Mouse (Mus musculus): ENCODE measurements around the gene Slc30a7.
"Not testable (repeated sequence)": the region's sequence is repeated elsewhere in the genome, so short reads cannot be mapped to it uniquely, and the experiment has no call there.

The Slc30a7 gene

DNA sequence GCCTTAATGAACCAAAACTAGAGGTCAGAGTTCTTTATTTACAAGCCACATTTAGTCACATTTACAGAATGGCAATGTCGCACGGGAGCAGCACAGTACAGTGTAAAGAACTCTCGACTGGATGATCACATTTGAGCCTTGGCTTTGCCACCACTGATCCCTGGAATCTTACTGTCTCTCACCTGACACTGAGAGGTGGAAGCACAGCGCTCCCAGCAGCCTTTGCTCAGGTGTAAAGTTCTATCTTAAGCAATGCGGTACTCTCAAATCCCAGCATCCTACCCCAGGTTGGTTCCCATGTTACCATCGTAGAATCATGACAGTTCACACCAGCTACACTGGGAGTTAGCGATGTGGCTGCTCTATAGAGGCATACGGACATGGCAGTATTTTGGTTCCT, 65.7 kb downstream of the Slc30a7 start:
- DNase-seq = no peak

DNA sequence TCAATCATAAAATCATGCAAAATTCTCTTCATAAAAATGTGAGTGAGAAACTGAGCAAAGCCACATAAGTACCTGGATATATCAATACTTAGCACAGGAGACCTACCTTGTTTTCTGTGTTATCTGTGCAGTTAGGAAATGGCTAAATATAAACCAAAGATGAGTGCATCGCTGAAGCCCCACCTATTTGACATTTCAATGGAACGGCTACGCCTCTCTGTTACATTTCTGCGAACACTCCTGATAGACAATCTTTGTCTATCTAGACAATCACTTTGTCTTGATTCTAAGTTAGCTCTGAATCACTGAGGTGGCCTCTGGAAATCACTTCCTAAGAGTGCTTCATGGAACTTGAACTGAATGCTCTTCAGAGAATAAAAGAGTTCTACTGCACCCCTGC, 66.7 kb downstream of the Slc30a7 start:
- no peak for DNase-seq

DNA sequence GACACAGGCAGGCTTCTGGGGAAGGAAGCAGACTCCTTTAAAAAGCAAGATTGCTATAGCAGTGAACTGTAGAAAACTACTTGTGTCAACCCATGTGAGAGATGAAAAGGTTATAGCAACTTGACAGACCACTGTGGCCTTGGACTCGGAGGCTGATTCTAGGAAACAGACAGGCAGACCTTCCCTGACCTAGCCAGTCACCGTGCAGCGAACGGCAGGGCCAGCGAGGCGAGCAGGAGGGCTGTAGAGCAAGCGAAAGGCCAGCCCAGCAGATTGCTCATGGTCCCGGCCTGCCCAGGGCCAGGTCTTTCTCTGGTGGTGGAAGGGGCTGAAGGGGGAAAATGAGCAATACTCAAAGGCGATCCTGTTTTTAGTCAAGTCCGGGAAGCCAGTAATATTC, 69.4 kb downstream of the Slc30a7 start:
- DNase-seq = no peak

DNA sequence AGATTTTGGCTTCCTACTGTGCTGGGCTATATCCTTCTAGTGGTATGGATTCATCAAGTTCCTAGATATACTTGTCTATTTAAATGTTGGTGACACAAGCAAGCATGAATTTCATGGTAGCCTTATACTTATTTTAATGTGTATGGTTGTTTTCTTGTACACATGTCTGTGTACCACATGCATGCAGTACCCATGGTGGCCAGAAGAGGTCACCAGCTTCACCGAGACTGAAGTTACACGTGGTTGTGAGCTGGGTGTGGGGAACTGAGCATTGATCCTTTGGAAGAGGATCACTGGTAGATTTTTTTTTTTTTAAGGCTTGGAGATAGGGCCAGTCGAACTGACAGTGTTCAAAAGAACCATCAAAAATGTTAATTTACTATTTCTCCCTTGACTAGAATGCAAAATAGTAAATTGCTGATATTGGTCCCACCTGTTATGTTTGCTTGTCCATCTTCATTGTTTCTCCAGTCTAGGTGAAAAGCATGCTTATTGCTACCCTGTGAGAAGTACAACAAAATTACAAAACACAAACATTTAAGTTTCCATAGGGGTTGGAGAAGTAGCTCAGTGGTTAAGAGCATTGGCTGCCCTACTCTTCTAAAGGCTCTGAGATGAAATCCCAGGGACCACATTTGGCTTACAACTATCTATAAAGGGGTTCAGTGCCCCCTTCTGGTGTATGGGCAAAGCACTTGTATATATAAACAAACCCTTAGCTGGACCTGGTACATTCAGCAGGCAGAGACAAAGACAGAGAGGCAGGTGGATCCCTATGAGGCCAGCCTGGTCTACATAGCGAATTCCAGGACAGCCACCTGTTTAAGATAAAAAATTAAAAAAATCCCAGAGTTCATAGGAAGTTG, 70.2 kb downstream of the Slc30a7 start:
- DNase-seq = peak; percentile 90

DNA sequence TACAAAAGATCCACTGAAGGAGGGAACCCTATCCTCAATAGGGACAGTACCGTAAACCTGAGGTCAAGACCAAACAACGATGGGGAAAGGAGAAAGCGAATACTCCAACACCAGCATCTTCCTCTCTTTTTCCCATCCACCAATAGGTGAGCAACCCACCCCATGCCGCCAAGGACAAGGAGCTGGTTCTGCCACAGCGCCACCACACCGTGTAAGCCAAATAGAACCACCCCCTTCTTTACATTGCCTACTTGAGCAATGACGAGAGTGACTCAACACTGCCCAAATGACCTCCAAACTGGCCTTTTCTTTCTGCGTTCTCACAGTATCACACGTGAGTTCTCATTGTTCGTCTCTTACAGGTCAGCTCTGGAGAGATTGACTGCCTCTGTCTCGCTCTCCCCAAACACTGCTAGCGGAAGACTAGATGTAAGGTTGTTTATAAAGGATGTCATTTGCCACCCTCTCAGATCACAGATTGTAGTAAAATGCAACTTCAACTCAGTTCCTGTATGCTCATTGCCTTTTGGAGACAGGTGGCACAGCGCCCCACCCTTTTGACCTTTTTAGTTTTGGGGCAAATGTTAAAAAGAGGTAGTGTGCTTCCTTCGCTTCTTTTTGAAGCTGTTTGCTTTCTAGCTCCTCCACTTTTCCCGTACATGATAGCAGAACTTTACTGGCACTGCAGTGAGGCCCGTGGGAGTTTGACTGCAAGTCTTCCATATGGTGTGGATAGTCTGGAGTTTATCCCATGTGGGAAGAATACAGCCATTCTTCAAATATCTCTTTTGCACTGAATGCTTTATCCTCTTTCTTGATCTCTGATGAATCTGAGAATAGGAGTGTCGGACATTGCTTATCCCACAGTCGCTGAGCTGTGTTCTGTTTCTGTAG, 73.7 kb downstream of the Slc30a7 start:
- DNase-seq = peak; percentile 40

DNA sequence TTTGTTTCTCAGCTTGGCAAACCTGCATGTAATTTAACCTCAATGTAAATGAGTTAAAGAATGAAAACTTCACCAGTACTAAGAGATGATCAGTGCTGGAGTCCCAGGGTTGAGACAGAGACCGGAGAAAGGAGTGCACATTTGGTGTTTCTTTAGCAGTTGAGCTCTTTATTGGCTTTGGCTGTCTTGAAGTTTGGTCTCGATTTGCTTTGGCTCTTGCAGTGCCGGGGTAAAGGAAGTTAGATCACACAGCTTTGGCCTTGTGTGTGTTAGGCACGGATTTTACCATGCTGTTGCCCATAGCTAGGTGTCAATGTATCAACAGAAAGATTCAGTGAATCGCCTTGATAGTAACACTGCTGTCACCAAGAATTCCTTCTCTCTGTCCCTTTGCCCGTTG, 75.5 kb downstream of the Slc30a7 start:
- DNase-seq = no peak

DNA sequence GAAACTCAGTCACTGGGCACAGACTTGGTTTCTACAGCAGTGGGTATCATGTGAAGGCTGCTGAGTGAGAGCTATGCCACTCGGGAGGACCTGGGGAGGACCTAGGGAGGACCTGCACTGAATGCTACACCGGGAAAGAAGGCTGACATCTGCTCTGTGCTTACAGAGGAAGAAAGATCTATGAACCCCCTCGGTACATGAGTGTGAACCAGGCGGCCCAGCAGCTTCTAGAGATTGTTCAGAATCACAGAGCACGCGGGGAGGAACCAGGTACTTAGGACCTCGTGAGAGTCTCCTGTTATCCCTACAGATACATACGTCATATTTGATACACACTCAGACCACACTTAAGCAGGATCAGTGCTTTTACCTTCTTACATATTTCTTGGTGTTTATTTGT, 80.7 kb downstream of the Slc30a7 start:
- no peak for DNase-seq

DNA sequence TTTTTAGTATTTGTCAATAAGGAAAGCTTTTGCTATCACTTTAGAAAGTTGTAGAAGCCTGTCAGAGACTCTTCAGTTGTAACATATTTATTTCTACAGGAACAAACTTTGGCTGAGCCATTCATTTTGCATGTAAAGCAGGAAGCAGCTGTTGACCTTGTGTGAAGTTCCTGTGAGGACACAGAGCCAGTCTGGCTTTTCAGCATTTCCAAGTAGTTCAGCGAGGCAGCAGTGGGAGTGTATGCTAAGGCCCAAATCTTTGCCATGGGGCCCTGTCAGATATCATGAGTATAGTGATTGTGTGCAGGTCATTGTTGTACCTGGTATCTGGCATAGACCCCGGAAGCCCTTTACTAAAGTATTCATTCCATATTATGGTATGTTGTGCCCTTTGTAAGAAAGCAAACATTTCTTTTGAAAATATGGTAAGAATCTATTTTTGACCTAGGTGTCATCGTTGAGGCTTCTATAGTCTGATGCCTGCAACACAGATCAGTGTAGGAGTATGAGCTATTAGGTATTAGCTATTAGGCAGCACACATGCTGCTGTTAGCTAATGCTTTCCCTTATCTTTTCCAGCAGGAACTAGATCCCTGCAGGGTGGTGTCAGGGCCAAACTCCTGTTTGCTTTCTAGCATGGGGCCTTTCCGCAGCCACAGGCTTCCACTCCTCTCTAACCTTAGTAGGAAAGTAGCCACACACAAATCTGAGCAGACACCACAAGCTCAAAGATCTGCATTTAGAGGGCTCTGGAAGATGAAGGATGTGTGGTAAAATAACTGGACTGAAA, 82.6 kb downstream of the Slc30a7 start:
- no peak for DNase-seq

DNA sequence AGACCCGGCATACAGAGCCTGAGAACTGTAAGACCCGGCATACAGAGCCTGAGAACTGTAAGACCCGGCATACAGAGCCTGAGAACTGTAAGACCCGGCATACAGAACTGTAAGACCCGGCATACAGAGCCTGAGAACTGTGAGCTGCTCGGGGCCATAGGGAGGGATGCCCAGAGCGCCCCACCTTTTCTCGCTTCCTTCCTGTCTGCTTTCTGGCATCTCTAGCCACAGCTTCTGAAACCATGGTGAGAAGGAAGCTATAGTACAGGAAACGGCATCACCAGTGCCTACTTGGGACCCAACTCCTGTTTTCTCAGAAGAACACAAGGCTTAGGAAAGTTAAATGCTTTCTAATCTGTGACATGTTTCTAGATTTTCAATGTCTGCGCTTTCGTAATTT, 99.8 kb downstream of the Slc30a7 start:
- not testable (repeated sequence) for DNase-seq

DNA sequence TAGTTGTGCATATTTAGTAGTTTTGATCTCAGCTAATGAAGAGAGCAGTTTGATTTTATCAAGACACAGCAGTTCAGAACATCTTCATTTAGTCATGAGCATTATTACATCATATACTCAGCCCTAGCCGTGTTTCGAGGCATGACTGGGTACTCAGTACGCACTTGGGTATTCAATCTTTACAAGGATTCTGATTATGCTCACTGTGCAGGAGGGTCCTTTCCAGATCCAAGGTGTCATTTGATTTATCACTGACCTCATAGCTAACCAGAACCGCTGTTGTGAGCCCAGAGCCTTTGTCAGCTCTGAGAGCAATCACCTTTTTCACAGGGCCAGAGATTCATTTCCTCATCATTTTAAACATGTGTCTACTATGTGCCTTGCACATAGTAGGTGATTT, 101.6 kb downstream of the Slc30a7 start:
- DNase-seq = no peak

DNA sequence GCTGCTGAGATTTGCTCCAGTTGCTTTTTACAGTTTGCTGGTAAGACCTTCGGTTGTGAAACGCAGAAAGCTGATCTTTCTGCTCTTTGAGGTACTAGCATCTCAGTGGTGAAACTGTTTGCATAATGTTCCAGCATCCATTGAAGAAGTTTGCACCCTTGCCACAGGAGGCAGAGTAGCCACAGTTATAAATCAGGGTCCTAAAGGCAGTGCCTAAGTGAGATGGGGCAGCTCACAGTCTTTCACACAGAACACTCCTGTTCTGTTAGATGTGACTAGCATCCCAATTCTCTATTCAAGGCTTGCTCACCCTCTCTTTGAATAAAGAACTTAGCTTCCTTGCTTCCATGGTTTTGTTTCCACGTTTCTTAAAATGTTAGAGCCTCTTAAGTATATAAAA, 102.1 kb downstream of the Slc30a7 start:
- DNase-seq = no peak

DNA sequence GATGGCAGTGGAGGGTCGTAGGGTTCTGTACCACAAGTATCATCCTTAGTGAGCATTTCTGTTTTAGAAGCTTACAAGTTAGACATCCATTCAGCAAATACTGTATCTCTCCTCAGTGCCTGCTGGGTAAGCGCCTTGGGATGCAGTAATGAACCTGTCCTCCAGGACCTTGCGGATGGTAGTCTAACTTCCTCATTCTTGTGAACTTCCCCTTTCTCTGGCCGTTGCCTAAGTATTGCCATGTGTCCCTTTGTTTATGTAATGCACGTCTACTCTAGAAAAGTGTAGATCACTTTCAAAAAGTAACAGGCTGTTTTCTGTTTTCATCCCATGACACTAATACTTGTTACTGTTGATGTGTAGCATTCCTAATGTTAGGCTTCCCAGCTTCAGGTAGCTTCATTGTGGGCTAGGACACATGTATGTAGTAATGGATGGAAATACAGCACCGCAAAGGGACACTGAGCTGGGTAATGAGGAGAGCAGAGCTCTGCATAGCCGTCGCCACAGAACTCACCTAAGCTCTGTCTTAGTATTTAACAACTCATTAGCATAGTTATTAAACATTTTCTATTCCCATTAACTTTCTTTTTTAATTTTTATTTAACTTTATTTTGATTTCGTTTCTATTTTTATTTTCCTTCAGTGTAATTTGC, 104.8 kb downstream of the Slc30a7 start:
- no peak for DNase-seq

DNA sequence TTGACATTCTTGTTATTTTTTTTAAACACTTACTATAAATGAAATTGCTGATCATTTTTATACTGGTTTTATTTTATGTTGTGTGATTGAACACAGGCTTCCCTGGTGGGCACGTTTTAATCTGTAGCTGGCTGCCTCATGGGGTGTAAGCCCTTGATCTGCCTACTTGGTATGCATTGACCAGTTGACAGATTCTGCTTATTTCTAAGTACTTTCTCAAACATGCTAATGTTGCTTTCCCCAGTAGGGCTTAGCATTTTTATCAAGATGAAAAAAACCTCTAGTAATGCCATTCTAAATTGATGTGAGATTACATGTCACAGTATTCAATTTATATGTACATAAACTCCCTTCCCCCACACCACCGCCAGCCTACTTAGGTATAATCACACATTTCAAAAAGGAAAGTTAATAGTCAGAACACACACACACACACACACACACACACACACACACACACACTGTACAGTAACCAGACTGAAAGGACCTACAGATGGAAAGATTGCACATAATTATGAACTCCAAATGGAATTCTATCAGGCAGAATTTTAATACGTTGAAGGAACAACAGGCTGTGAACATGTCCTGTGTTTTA, 108.8 kb downstream of the Slc30a7 start:
- no peak for DNase-seq

DNA sequence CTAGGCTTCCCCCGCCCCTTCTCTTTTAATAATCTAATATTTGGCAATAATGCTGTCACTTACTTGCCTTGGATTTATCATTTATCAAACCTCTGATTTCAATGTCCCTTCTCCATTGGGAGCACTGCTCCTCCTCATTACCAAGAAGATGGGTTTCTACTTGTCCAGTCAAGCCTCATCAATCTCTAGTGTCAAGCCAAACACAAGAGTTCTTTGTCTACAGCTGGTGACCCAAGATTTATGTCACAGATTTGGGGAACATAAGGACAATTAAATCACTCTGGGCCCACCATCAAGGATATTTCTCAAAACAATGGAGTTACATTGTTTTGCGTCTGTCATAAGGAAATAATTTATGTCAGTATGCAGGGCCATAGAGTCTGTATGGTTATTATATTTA, 114.0 kb downstream of the Slc30a7 start:
- no peak for DNase-seq

DNA sequence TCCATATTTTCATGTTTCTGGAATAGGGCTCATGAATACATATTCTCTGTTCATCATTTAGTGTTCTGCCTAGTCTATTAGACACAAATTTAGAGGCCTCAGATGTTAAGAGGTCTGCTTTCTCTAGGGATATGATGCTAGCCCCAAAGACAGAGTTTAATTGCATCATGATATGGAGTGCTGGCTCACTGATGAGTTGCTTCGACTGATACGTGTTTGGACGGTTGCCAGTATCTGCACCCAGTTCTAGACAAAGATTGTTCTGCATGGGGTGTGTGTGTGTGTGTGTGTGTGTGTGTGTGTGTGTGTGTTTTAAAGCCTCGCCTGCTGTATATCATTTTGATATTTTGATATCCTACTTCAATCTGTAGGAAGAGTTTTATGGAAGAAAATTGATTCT, 114.9 kb downstream of the Slc30a7 start:
- no peak for DNase-seq

Measured in thymus, postnatal 4 days (tissue).